Comparison of ENCODE assay signal across 1 mouse cellular context in the genomic region with DNA sequence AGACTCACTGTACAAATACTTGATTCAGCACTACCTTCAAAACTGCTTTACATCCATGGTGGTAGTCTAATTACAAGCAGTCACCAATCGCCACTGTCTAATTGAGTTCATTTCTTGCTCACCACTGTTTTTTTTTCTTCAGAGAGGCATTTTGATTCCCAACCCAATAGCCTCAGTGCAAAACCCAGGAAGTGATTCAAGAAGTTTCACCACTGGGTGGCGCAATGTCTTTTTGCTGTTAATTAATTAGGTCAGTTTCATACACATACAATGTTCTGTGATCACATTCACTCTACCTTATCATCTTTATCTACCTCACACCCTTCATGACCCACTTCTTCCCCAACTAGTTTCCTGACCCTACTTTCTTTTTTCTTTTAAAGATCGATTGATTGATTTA.
A peak's percentile ranks its signal among the peaks of the same experiment; 100 is the strongest.
TF ChIP-seq lines count a peak whose summit lies in the region.

No protein-coding gene starts in this region.

TF ChIP-seq in MEL, 35 proteins besides CTCF, POLR2A, EP300 and RAD21:
- peak; percentile 87 for TF ChIP-seq ELF1 (IDR thresholded peaks at IDR 0.05; ENCODE audit: low read depth, low read length)
- TF ChIP-seq ZNF384 (IDR thresholded peaks at IDR 0.05; ENCODE audit: low read depth, low read length): peak; percentile 70
- TF ChIP-seq UBTF (IDR thresholded peaks at IDR 0.05; ENCODE audit: borderline replicate concordance, insufficient read depth, low read depth, low read length): no peak
- TF ChIP-seq SMC3 (IDR thresholded peaks at IDR 0.05; ENCODE audit: low read depth, low read length): peak; percentile 57
- TF ChIP-seq ZC3H11A (IDR thresholded peaks at IDR 0.05; ENCODE audit: low read depth, low read length): peak; percentile 25; the same call in 1 of the 2 replicates
